Mouse (Mus musculus) hindbrain, embryonic 16.5 days (tissue): ENCODE measurements at regions not wholly inside any gene's neighbourhood (a gene's known extent, or its start where the extent isn't known, plus 50 kb on each side); places are given as distances from the start of the nearest gene placed in this dataset.

Experiments used
- ATAC-seq: fragments of 200-750 bp; cut with Nextera tagmentation; 2 replicates; pipeline ENCODE4 v1.8.0; 2017; ENCODE audit warnings: moderate TSS enrichment, moderate library complexity
- H3K27ac ChIP-seq: fragments of 300-500 bp; sonication (generic); 2 replicates; pipeline ENCODE4 v1.5.1; 2014; ENCODE audit warnings: low read depth, mild to moderate bottlenecking, control low read depth, low read length, moderate library complexity
- H3K27me3 ChIP-seq: fragments of 300-500 bp; sonication (generic); replicated peaks from 2 replicates; pipeline ENCODE4 v1.6.1; 2014; ENCODE audit warnings: low read length; ENCODE audit not compliant: control insufficient read depth, insufficient read depth
- H3K36me3 ChIP-seq: fragments of 300-500 bp; sonication (generic); 2 replicates; pipeline ENCODE4 v1.6.1; 2014; ENCODE audit warnings: mild to moderate bottlenecking, low read length, moderate library complexity, mixed read lengths; ENCODE audit not compliant: control insufficient read depth, insufficient read depth
- H3K4me1 ChIP-seq: fragments of 300-500 bp; sonication (generic); 2 replicates; pipeline ENCODE4 v1.6.1; 2014; ENCODE audit warnings: low read depth, low read length; ENCODE audit not compliant: control insufficient read depth, insufficient read depth
- H3K4me2 ChIP-seq: fragments of 300-500 bp; sonication (generic); 2 replicates; pipeline ENCODE4 v1.6.1; 2014; ENCODE audit warnings: mild to moderate bottlenecking, low read length, control low read depth, moderate library complexity
- H3K4me3 ChIP-seq: fragments of 300-500 bp; sonication (generic); 2 replicates; pipeline ENCODE4 v1.5.1; 2014; ENCODE audit warnings: mild to moderate bottlenecking, low read length, control low read depth, moderate library complexity
- H3K9ac ChIP-seq: fragments of 300-500 bp; sonication (generic); 2 replicates; pipeline ENCODE4 v1.6.1; 2014; ENCODE audit warnings: low read depth, mild to moderate bottlenecking, control low read depth, low read length, moderate library complexity
- H3K9me3 ChIP-seq: fragments of 300-500 bp; sonication (generic); 2 replicates; pipeline ENCODE4 v1.6.1; 2014; ENCODE audit warnings: mild to moderate bottlenecking, low read length, moderate library complexity; ENCODE audit not compliant: control insufficient read depth
- WGBS: fragments of 180-500 bp; shearing (Covaris S2); extraction: QIAGEN DNeasy Blood & Tissue Kit; methylation state at CpG from one replicate; pipeline ENCODE4 v1.1.7; 2014; 5-methylcytosine and 5-hydroxymethylcytosine counted together

DNA sequence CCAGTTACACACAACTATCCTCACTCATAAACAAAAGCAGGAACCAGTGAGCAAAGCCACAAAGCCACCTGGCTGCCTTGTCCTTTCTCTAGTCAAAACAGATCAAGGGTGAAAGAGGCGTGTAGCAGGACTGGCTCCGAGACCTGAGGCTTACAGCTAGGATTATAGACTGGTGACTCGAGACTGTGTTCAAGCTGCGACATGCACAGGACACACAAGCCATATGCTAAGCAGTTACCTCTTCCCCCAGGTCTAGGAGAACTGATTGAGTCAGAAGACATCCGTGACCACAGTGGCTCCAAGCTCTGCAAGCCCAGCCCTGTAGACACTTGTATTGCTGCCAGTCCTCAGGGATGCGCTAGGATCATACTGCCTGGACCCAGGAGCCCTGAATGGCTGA, 50.4 kb upstream of the Spred2 start:
- no peak overlapping the region for H3K9ac ChIP-seq
- no peak overlapping the region for H3K4me2 ChIP-seq
- no peaks in the 10 kb centered on the region for H3K36me3 ChIP-seq
- no peak overlapping the region for H3K4me3 ChIP-seq
- no peak overlapping the region for H3K27ac ChIP-seq
- 91% methylated on average over 6 of the region's 6 CpGs for whole genome bisulfite sequencing
- H3K27me3 ChIP-seq: no peaks in the 10 kb centered on the region
- no peaks in the 10 kb centered on the region for H3K9me3 ChIP-seq
- no peaks in the 10 kb centered on the region for H3K4me1 ChIP-seq
- no peak for ATAC-seq
